Comparison of ENCODE assay signal across 24 mouse cellular contexts in genomic region chr2:157853135-157853534, GRCm38 (mm10).
DNase-seq lines count a peak whose midpoint lies in the region; ATAC-seq and TF ChIP-seq lines count a peak whose summit lies in the region.
"Had no signal": no experiment of that assay in that cellular context is flagged by ENCODE, and none has a peak within 500 bp of the region (broad histone marks: within the 10 kb centered on the region; RNA-seq: fewer than 3 reads in every experiment).

No protein-coding gene starts in this region.

- H3K27ac ChIP-seq in stomach, postnatal 0 days (replicated peaks): no peak overlapping the region
- H3K27ac ChIP-seq: embryonic facial prominence, embryonic 12.5 days; embryonic facial prominence, embryonic 15.5 days; gastrocnemius, adult 2 months; heart, adult 2 months; heart, embryonic 10.5 days; heart, embryonic 13.5 days; hindbrain, embryonic 12.5 days; hindbrain, embryonic 15.5 days had no signal

- H3K36me3 ChIP-seq in stomach, postnatal 0 days (ENCODE audit: control insufficient read depth, insufficient read depth, low read length): no peaks in the 10 kb centered on the region
- H3K36me3 ChIP-seq: embryonic facial prominence, embryonic 12.5 days; embryonic facial prominence, embryonic 15.5 days; heart, embryonic 10.5 days; heart, embryonic 13.5 days; hindbrain, embryonic 12.5 days; hindbrain, embryonic 15.5 days had no signal

- no peak overlapping the region for H3K9ac ChIP-seq in stomach, postnatal 0 days (ENCODE audit: low read length)
- H3K9ac ChIP-seq: embryonic facial prominence, embryonic 12.5 days; embryonic facial prominence, embryonic 15.5 days; forebrain, postnatal 0 days; heart, embryonic 13.5 days; hindbrain, embryonic 12.5 days; hindbrain, embryonic 15.5 days had no signal

- TF ChIP-seq CTCF in stomach, postnatal 0 days (IDR thresholded peaks at IDR 0.05; ENCODE audit: low read depth): no peak

- H3K27me3 ChIP-seq in stomach, postnatal 0 days (ENCODE audit: control insufficient read depth, insufficient read depth, low read length): no peaks in the 10 kb centered on the region
- H3K27me3 ChIP-seq: embryonic facial prominence, embryonic 12.5 days; embryonic facial prominence, embryonic 15.5 days; heart, embryonic 13.5 days; hindbrain, embryonic 12.5 days; hindbrain, embryonic 15.5 days; Patski had no signal

- ATAC-seq in stomach, postnatal 0 days (ENCODE audit: low FRiP score, low TSS enrichment): peak; percentile 63
- ATAC-seq: CD4-positive, CD25-positive, alpha-beta regulatory T cell, adult 4 months; forebrain, embryonic 14.5 days; forebrain, postnatal 0 days; Patski had no signal

- H3K4me1 ChIP-seq in stomach, postnatal 0 days (replicated peaks; ENCODE audit: control insufficient read depth, insufficient read depth): no peaks in the 10 kb centered on the region

- WGBS in stomach, postnatal 0 days: 64% methylated on average over 3 of the region's 3 CpGs

- no peak for TF ChIP-seq EP300 in stomach, postnatal 0 days (optimal IDR thresholded peaks at IDR 0.05)

- DNase-seq in adrenal gland, postnatal 14 days: peak; percentile 48
- DNase-seq in adrenal gland, adult 8-10 months: no peak
- DNase-seq in lung, postnatal 36 days: peak; percentile 12
- DNase-seq in lung, postnatal 10 days: no peak
- no peak for DNase-seq in stomach, postnatal 0 days (ENCODE audit: low spot score)
- DNase-seq in kidney, postnatal 14 days: no peak
- DNase-seq: cerebellum, adult 11 months; cerebellum, adult 2 months; cerebellum, adult 9-11 months; forebrain, postnatal 0 days; gastrocnemius, adult 2 months; gastrocnemius, postnatal 14 days; heart, postnatal 14 days; kidney, adult 11 months had no signal

- no peak overlapping the region for H3K4me2 ChIP-seq in stomach, postnatal 0 days (replicated peaks; ENCODE audit: low read depth)
- H3K4me2 ChIP-seq: embryonic facial prominence, embryonic 12.5 days; embryonic facial prominence, embryonic 15.5 days; heart, embryonic 13.5 days; hindbrain, embryonic 12.5 days; hindbrain, embryonic 15.5 days had no signal

- no peaks in the 10 kb centered on the region for H3K9me3 ChIP-seq in stomach, postnatal 0 days (ENCODE audit: control insufficient read depth, low read length)
- H3K9me3 ChIP-seq: embryonic facial prominence, embryonic 12.5 days; embryonic facial prominence, embryonic 15.5 days; heart, embryonic 10.5 days; heart, embryonic 13.5 days; hindbrain, embryonic 12.5 days; hindbrain, embryonic 15.5 days had no signal

- no peak overlapping the region for H3K4me3 ChIP-seq in stomach, postnatal 0 days (ENCODE audit: low read depth, low read length)
- H3K4me3 ChIP-seq: embryonic facial prominence, embryonic 12.5 days; embryonic facial prominence, embryonic 15.5 days; gastrocnemius, adult 2 months; heart, adult 2 months; heart, embryonic 10.5 days; heart, embryonic 13.5 days; hindbrain, embryonic 12.5 days; hindbrain, embryonic 15.5 days had no signal

Comparison
In these comparisons a context has a peak if more than half of its experiments do, and no peak if none do; other contexts are left out.
1. DNase-seq: peak in adrenal gland, postnatal 14 days (single experiment) and lung, postnatal 36 days (single experiment); none in adrenal gland, adult 8-10 months (single experiment), lung, postnatal 10 days (single experiment), stomach, postnatal 0 days (single experiment) and kidney, postnatal 14 days (single experiment).